Mouse (Mus musculus) frontal cortex, postnatal 25 days (tissue): ENCODE measurements around the gene Tmem243.

Source experiments
- DNase-seq, 2 experiments: peaks; one replicate each; pipeline ENCODE4 v3.0.0; 2022; ENCODE audit warnings: low spot score in 2 of 2

Tmem243 gene

GRCm38 (mm10) chr5:9173295-9173694, 72.8 kb downstream of the Tmem243 start:
- DNase-seq, result no peak

- DNase-seq, result no peak
These were observed 86.0 kb downstream of the Tmem243 start for GRCm38 (mm10) chr5:9186467-9186866.
